Mouse (Mus musculus) lung, adult 2 months (tissue): ENCODE measurements around the gene Dnah9. TPM values are rescaled to one million over a fixed set of nuclear protein-coding genes. Genes with fewer than 3 reads are reported as not detected.

Source experiments
- DNase-seq: peaks from one replicate; pipeline ENCODE4 v3.0.0; 2022
- H3K4me1 ChIP-seq: fragments of 200-500 bp; 2 replicates; pipeline ENCODE4 v1.6.1; 2011; ENCODE audit warnings: low read length; ENCODE audit not compliant: control insufficient read depth, insufficient read depth
- H3K4me3 ChIP-seq: fragments of 200-500 bp; replicated peaks from 2 replicates; pipeline ENCODE3; 2011; ENCODE audit warnings: low read depth, mild to moderate bottlenecking, control low read depth, low read length; ENCODE audit errors: extremely low read depth
- CTCF ChIP-seq: fragments of 200-500 bp; IDR thresholded peaks from 2 replicates; pipeline ENCODE4 v1.5.1; 2011; ENCODE audit warnings: mild to moderate bottlenecking, low read length, control low read depth; ENCODE audit not compliant: insufficient read depth
- POLR2A ChIP-seq: fragments of 200-500 bp; IDR thresholded peaks from 2 replicates; pipeline ENCODE4 v1.6.1; 2011; ENCODE audit warnings: low read depth, mild to moderate bottlenecking, control low read depth, low read length, borderline replicate concordance; ENCODE audit errors: extremely low read depth
- WGBS: fragments of 180-500 bp; shearing (Covaris S2); methylation state at CpG from one replicate; pipeline ENCODE4 v1.1.7; 2018; 5-methylcytosine and 5-hydroxymethylcytosine counted together
- polyA plus RNA-seq: library from polyadenylated mRNA; depleted of rRNA; stranded (reverse); fragments of >200 nt; gene quantifications from 2 replicates; pipeline ENCODE4 v1.2.3, GENCODE M21; 2012

Gene Dnah9
- polyA plus RNA-seq, 1 experiment: 3.9 TPM

DNA sequence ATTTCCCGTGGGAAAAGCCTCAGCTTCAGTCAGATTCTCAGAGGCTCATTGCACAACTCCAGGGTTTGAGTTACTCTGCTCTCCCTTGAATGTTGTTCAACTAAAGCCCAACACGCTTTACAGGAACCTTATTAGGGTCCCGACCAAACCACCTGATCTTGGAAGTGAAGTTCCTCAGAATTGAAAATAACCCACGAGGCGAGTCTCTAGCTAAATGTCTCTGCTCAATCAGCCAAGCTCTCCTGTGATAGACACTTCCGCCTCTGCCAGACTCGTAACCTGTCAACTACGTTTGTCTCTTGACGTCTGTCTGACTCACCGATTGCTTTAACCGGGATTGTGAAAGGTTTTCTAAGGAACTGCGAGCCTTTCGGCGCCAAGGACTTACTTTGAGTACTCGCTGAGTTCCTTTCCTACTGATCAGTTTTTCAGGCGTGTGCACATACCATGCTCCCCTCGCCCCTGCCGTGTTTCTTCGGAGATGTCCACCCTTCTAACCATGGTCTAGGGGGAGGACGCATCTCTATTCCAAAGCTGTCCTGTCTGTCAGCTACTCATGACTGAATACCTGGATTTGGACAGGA lies 361.9 kb downstream of the Dnah9 start:
- peak overlapping the region; percentile 92 for H3K4me3 ChIP-seq
- DNase-seq: peak; percentile 50
- 2% methylated on average over 20 of the region's 20 CpGs for WGBS
- peaks cover 3% of the 10 kb centered on the region; the same call in 1 of the 2 replicates for H3K4me1 ChIP-seq
- TF ChIP-seq CTCF: no peak
- no peak for TF ChIP-seq POLR2A

DNA sequence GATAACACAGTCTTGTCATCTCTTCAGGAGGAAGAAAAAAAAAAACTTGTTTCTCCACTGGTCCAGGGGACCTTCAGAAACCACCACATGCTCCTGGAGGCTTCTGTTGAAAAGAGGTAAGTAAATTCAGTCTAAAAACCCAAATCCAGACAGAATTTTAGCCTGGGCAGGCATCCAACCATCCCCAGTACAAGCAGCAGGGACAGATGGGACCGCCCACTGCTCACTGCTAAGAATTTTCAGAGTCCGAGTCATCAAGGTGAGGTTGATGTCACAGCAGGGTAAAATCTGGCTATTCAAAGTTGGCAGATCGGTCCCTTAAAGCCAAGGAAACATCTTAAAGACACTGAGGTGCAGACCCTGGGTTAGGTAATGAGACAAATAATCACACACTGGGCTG lies 366.5 kb downstream of the Dnah9 start:
- 56% methylated on average over 3 of the region's 3 CpGs for WGBS
- TF ChIP-seq POLR2A: no peak
- TF ChIP-seq CTCF: no peak
- Histone ChIP-seq H3K4me3 (no peak overlapping the region), H3K4me1 (no peaks in the 10 kb centered on the region)
- DNase-seq: no peak

DNA sequence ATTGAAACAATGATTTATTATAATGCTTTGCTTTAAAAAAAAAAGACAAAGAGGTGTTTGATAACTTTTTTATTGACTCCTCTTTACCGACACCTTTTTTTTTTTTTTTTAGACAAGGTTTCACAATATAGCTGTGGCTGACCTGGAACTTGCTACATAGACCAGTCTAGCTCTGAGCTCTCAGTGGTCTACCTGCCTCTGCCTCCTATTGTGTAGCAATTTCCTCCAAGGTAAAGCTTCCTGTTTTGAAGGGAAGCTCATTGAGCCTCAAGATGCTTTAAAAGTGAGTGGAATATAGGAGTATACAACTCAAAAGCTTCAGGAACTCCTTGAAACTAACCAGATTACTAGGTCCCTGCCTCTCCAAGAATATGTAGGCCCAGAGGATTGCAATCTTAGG lies 372.5 kb downstream of the Dnah9 start:
- H3K4me3 ChIP-seq: no peak overlapping the region
- WGBS: 82% methylated on average over 1 of the region's 1 CpGs

DNA sequence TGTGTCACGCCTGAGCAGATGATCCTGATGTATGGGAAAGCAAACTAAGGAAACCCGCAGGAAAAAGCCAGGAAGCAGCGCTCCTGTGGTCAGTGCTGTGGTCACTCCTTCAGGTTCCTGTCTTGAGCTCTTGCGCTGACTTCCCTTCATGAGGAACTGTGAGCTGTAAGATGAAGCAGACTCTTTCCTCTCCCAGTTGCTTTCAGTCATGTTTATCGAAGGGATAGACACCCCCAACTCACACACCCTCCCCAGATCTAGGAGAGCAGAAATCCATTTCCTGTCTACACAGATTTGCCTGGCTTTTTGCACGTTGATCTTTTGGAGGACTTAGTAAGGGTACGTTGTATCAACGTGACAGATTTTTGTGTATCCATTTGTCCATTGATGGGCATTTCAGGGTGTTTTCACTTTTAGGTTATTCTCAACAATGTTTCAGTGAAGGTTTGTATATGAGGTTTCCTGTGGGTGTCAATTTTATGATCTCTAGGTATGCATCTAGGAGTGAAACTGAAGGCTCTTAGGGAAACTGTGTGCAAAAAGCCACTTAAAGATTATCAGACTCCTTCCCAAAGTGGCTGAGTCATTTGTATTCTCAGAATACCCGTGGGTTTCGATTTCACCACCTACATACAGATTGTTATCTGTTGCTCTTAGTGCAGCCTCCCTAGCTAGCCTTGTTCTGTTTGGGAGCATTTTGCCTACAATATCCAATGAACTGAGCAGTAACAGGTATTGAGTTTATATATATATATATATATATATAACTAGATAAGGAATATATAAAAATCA lies 373.7 kb downstream of the Dnah9 start:
- DNase-seq: no peak
- WGBS: 26% methylated on average over 10 of the region's 10 CpGs
- no peak for TF ChIP-seq POLR2A
- no peak for TF ChIP-seq CTCF
- Histone ChIP-seq H3K4me3 (no peak overlapping the region), H3K4me1 (peaks cover 6% of the 10 kb centered on the region; the same call in 1 of the 2 replicates)

More for the DNA sequence above, 372.5 kb downstream of the Dnah9 start:
- no peak for DNase-seq
- TF ChIP-seq CTCF: no peak
- no peak for TF ChIP-seq POLR2A
- H3K4me1 ChIP-seq: peaks cover 6% of the 10 kb centered on the region; the same call in 1 of the 2 replicates

DNA sequence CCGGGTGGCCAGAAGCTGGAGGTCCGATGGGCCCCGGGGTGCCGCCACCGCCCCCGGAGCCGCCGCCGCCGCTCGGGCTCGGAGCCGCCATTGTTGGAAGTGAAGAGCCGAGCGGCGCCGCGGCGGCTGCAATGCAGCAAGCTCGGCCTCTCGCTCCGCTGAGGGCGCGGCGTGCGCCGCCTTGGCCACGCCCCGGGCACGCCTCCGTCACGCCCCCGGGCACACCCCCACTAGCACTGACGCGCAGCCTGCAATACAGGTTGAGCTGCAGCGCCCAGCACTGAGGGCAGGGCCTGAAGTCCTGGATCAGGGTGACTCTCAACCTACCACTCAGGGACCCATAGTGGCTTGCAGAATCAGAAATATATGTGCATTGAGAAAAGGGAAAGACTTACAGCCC lies 380.2 kb downstream of the Dnah9 start, which contains the start of gene Map2k4:
Gene Map2k4 (minus strand): TSS at position 144 of the 400 bp plus-strand sequence.
- Histone ChIP-seq H3K4me1 (peaks cover 7% of the 10 kb centered on the region), H3K4me3 (peak within 1 kb of the TSS; percentile 78)
- TF ChIP-seq CTCF: no peak
- peak; percentile 82; the same call in 1 of the 2 replicates for TF ChIP-seq POLR2A
- WGBS: 1% methylated on average over 34 of the region's 36 CpGs
- peak; percentile 92 for DNase-seq

DNA sequence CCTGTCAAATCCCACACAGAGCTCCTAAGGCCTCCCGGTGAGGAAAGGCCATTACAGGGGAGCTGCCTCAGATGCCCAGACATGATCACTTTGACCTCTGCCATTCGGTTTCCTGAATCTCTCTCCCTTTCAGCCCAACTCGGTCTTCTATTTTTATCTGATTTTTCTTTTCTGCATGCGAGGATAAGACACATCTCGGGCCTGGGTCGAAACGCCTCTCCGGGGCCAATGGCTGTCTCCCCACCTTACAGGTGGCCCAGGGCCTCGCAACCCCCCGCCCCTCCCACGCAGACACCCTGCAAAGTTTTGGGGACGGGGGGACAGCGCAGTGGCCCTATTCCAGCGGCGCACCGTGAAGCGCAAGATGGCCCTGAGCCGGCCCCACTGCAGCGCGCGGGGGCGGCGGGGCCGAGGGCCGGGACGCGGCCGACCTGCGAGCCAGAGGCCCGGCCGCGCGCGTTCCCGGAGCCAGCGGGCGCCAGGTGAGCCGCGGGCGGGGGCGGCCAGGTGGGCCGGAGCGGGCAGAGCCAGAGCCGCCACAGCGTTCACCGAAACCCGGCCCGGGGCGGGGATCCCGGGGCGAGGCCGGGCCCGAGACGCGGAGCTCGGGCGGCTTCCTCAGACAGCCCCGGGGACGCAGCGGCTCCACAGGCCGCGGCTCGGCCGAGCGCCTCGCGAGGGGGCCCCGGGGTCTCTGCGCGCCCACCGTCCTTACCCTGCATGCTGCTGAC lies 380.8 kb downstream of the Dnah9 start:
- Histone ChIP-seq H3K4me1 (peaks cover 7% of the 10 kb centered on the region), H3K4me3 (peak overlapping the region; percentile 78)
- TF ChIP-seq POLR2A (no peak), CTCF (no peak)
- whole genome bisulfite sequencing: under 1% methylated on average over 71 of the region's 71 CpGs
- no peak for DNase-seq

DNA sequence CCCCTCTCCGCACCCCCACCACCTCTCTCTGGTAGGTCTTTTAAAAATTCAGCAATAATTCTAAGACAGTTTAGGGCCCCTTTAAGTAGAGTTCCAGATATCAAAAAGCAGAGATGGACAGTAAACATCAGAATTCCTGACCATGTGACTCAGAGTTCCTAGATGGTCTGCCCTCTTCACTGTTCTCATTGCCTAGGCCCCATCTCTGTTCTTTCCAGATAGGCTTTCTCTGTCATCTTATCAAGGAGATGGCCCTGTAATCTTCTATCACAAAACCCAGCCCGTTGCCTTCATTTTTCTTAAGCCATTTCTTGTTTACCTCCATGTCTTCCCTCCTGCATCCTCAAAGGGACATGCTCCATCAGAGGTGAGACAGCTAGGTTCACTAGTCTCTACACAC lies 382.2 kb downstream of the Dnah9 start:
- Histone ChIP-seq H3K4me1 (peaks cover 7% of the 10 kb centered on the region), H3K4me3 (no peak overlapping the region)
- no peak for TF ChIP-seq CTCF
- no peak for TF ChIP-seq POLR2A
- no peak for DNase-seq
- WGBS: 78% methylated on average over 2 of the region's 2 CpGs

DNA sequence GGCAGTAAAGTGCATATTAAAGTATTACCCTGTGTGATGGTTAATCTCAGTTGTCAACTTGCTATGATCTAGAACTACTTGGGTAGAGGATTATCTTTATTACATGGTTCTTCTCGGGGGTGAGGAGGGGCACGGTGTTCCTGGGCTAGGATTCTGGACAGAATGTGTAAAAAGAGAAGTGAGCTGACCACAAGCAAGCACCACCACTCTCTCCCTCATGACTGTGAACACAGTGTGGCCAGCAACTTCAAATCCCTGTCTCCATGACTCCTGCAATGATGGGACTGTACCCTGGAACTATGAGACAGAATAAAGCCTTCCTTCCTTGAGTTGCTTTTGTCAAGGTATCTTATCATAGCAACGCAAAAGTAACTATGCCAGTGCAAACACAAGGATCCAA lies 386.8 kb downstream of the Dnah9 start:
- peaks cover 15% of the 10 kb centered on the region for H3K4me1 ChIP-seq
- 72% methylated on average over 3 of the region's 3 CpGs for WGBS
- H3K4me3 ChIP-seq: no peak overlapping the region
- no peak for TF ChIP-seq CTCF
- no peak for TF ChIP-seq POLR2A
- DNase-seq: no peak
